Mouse (Mus musculus) stomach, embryonic 14.5 days (tissue): ENCODE results near the gene Robo3. TPM values are rescaled to one million over a fixed set of nuclear protein-coding genes. Genes with fewer than 3 reads are reported as not detected.

Experiments
- ATAC-seq: fragments of 200-750 bp; cut with Nextera tagmentation; 2 replicates; pipeline ENCODE4 v1.8.0; 2017; ENCODE audit warnings: low read depth, moderate TSS enrichment; ENCODE audit not compliant: insufficient number of reproducible peaks, insufficient read depth, low FRiP score
- H3K27ac ChIP-seq: fragments of 300-500 bp; sonication (generic); 2 replicates; pipeline ENCODE4 v1.5.1; 2014; ENCODE audit warnings: mild to moderate bottlenecking, low read length, moderate library complexity, mixed read lengths
- H3K27me3 ChIP-seq: fragments of 300-500 bp; sonication (generic); 2 replicates; pipeline ENCODE4 v1.6.1; 2014; ENCODE audit warnings: low read length, control low read depth, mixed read lengths; ENCODE audit not compliant: control insufficient read depth, insufficient read depth
- H3K36me3 ChIP-seq: fragments of 300-500 bp; sonication (generic); 2 replicates; pipeline ENCODE4 v1.6.1; 2014; ENCODE audit warnings: mild to moderate bottlenecking, control low read depth, low read length, moderate library complexity, mixed read lengths; ENCODE audit not compliant: control insufficient read depth, insufficient read depth
- H3K4me1 ChIP-seq: fragments of 300-500 bp; sonication (generic); 2 replicates; pipeline ENCODE4 v1.6.1; 2014; ENCODE audit warnings: low read length, control low read depth, mixed read lengths; ENCODE audit not compliant: control insufficient read depth, insufficient read depth
- H3K4me2 ChIP-seq: fragments of 300-500 bp; sonication (generic); replicated peaks from 2 replicates; pipeline ENCODE4 v1.6.1; 2014; ENCODE audit warnings: low read depth, low read length, control low read depth
- H3K4me3 ChIP-seq: fragments of 300-500 bp; sonication (generic); 2 replicates; pipeline ENCODE4 v1.5.1; 2014; ENCODE audit warnings: low read depth, low read length, control low read depth
- H3K9ac ChIP-seq: fragments of 300-500 bp; sonication (generic); replicated peaks from 2 replicates; pipeline ENCODE4 v1.6.1; 2014; ENCODE audit warnings: low read depth, mild to moderate bottlenecking, control low read depth, low read length, moderate library complexity, mixed read lengths
- H3K9me3 ChIP-seq: fragments of 300-500 bp; sonication (generic); 2 replicates; pipeline ENCODE4 v1.6.1; 2016; ENCODE audit warnings: low read depth, low read length, control low read depth; ENCODE audit not compliant: control insufficient read depth
- whole genome bisulfite sequencing: fragments of 180-500 bp; shearing (Covaris S2); extraction: QIAGEN DNeasy Blood & Tissue Kit; methylation state at CpG from one replicate; pipeline ENCODE4 v1.1.7; 2014; 5-methylcytosine and 5-hydroxymethylcytosine counted together
- polyA plus RNA-seq: library from polyadenylated mRNA; unstranded; fragments of >200 nt; fragmentation: Nextera tagmentation; extraction: Ambion mirVana; gene quantifications from 2 replicates; pipeline ENCODE4 v1.2.1, GENCODE M21; 2014

The Robo3 gene
- polyA plus RNA-seq, 1 experiment from 2014 or later: not detected

DNA sequence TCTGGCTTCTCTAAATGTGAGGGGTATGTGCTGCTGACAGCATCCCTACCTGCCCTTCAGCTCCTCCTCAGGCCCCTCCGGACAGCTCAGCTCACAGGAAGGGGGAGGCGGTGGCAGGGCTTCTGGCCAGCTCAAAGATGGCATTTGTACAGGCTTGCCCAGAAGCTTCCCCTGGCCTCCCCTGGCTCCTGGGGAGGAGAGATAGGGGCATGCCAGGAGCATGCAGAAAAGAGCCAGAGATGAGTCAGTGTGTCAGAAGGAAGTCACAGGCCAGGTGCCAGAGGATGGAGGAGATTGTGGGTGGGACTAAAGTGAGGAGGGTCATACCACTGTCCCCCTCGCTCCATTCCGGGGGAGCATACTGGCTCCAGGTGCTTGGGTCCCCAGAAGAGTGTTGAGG lies 14.3 kb downstream of the Robo3 start:
- H3K36me3 ChIP-seq: no peaks in the 10 kb centered on the region
- no peak overlapping the region for H3K4me2 ChIP-seq
- 72% methylated on average over 4 of the region's 4 CpGs for WGBS
- no peaks in the 10 kb centered on the region for H3K9me3 ChIP-seq
- no peak overlapping the region for H3K9ac ChIP-seq
- no peak for ATAC-seq
- H3K27ac ChIP-seq: no peak overlapping the region
- H3K4me3 ChIP-seq: no peak overlapping the region
- no peaks in the 10 kb centered on the region for H3K27me3 ChIP-seq
- H3K4me1 ChIP-seq: no peaks in the 10 kb centered on the region

DNA sequence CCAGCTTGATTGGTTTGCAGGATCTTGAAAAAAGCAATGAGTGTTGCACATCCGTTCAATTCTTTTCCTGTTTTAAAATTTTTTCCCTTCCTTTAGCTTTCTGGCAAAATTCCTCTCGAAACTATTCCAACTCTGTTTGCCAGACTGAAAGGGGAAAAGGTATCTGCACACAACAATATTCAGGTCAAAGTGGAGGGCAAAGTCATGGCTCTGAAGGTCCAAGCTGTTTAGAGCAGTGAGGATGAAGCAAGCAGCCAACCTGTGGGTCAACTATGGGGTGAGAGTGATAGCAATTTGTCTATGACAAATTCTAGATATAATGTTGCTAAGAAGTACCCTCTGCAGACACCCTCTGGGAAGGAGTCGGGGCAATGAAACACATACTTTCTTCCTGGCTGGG lies 18.4 kb downstream of the Robo3 start:
- WGBS: 78% methylated on average over 3 of the region's 3 CpGs
- H3K9ac ChIP-seq: no peak overlapping the region
- H3K4me3 ChIP-seq: no peak overlapping the region
- H3K4me1 ChIP-seq: no peaks in the 10 kb centered on the region
- no peak for ATAC-seq
- no peaks in the 10 kb centered on the region for H3K9me3 ChIP-seq
- H3K27ac ChIP-seq: no peak overlapping the region
- H3K36me3 ChIP-seq: no peaks in the 10 kb centered on the region
- no peaks in the 10 kb centered on the region for H3K27me3 ChIP-seq
- H3K4me2 ChIP-seq: no peak overlapping the region

DNA sequence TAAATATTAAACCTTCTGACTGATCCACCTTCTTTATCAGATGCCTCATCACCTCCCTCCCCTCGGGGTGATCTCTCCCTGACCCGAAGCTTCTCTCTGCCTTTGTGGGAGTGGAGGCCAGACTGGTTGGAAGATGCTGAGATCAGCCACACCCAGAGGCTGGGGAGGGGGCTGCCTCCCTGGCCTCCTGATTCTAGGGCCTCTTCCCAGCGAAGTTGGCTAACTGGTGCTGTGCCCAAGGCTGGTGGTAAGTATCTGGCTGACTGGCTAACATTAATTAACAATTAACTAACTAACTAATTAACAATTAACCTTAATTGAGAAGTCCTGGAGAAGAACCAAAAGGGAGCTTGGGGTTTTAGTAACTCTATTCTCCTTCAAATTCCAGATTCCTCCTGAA lies 20.1 kb downstream of the Robo3 start:
- 40% methylated on average over 3 of the region's 3 CpGs for WGBS
- no peak for ATAC-seq
- H3K36me3 ChIP-seq: no peaks in the 10 kb centered on the region
- H3K9ac ChIP-seq: no peak overlapping the region
- H3K4me2 ChIP-seq: no peak overlapping the region
- H3K27ac ChIP-seq: no peak overlapping the region
- H3K4me3 ChIP-seq: no peak overlapping the region
- no peaks in the 10 kb centered on the region for H3K4me1 ChIP-seq
- H3K9me3 ChIP-seq: no peaks in the 10 kb centered on the region
- no peaks in the 10 kb centered on the region for H3K27me3 ChIP-seq

DNA sequence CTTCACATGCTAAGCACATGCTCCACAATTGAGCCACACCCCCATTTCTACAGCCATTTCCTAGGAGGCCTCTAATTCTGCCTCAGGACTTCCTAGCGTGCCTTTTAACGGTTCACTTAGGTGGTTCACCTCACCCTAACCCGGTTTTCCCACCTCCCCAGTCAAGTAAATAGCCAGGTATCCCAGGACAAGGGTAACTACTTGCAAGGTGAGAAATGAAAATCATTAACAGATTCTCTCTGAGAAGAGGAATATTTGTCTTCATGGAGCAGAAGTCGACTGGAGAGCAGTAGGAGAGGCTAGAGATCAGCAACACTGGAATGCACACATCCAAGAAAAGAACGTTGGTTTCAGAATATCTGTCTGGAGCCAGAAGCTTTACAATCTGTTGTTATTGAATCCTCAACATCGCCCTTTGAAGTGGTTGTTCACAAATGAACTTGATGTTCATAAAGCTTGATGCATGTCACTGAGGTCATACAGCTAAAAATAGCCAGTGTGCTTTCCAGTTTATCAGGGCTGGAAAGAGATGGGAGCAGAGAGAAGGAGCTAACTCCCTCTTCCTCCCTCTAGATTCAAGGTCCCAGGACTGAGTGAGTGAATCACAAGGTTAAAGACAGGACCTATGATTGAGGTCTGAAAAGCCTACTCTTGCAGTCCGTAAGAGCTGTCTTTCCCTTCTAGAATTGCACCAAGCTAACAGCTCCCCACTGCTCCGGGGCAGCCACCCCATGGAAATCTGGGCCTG lies 23.2 kb downstream of the Robo3 start:
- Histone ChIP-seq H3K4me2 (no peak overlapping the region), H3K27ac (no peak overlapping the region), H3K27me3 (no peaks in the 10 kb centered on the region), H3K4me3 (no peak overlapping the region), H3K9me3 (no peaks in the 10 kb centered on the region), H3K9ac (no peak overlapping the region), H3K36me3 (no peaks in the 10 kb centered on the region), H3K4me1 (no peaks in the 10 kb centered on the region)
- 63% methylated on average over 8 of the region's 8 CpGs for WGBS
- no peak for ATAC-seq

DNA sequence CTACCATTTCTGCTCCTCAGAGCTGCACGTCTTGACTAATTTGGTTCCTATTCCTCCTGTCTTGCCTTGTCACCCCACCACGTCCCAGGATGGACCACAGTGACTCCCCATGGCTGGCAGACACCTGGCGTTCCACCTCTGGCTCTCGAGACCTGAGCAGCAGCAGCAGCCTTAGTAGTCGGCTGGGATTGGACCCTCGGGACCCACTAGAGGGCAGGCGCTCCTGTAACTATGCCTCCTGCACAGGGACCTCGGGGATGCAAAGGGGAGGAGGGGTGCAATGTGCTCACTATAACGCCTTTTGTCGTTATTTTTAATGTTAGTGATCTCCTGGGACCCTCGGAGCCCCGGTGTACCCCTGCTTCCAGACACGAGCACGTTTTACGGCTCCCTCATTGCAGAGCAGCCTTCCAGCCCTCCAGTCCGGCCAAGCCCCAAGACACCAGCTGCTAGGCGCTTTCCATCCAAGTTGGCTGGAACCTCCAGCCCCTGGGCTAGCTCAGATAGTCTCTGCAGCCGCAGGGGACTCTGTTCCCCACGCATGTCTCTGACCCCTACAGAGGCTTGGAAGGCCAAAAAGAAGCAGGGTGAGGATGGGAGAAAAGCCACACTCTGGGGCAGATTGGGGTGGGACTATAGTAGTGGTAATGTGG lies 25.1 kb downstream of the Robo3 start:
- Histone ChIP-seq H3K4me2 (no peak overlapping the region), H3K4me1 (no peaks in the 10 kb centered on the region), H3K27ac (no peak overlapping the region), H3K36me3 (no peaks in the 10 kb centered on the region), H3K9me3 (no peaks in the 10 kb centered on the region), H3K9ac (no peak overlapping the region), H3K4me3 (no peak overlapping the region), H3K27me3 (no peaks in the 10 kb centered on the region)
- no peak for ATAC-seq
- WGBS: 19% methylated on average over 19 of the region's 19 CpGs

DNA sequence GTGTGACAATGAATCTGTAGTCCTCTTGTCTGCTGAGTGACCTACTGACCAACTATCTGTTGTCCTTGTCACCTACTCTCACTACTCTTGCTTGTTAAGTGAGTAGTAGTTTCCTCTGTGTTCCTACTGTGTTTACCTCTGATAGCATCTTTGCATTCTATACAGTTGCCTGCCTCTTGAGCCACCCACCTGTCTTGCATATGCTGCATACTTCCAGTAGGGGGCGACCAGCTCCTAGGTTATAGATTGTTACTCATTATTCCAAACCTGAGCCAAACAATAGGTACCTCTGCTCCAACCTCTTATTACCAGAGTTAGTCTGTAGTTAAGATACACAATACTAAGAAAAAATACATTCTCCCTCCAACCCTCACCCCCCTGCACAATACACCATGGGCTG lies 26.7 kb downstream of the Robo3 start:
- H3K4me3 ChIP-seq: no peak overlapping the region
- 0 out of 2 replicates have a peak, but pooled peaks have one; percentile 31 for ATAC-seq
- 3% methylated on average over 1 of the region's 1 CpGs for WGBS
- no peak overlapping the region for H3K27ac ChIP-seq
- no peaks in the 10 kb centered on the region for H3K9me3 ChIP-seq
- H3K4me2 ChIP-seq: no peak overlapping the region
- no peak overlapping the region for H3K9ac ChIP-seq
- no peaks in the 10 kb centered on the region for H3K36me3 ChIP-seq
- H3K27me3 ChIP-seq: no peaks in the 10 kb centered on the region
- H3K4me1 ChIP-seq: no peaks in the 10 kb centered on the region

DNA sequence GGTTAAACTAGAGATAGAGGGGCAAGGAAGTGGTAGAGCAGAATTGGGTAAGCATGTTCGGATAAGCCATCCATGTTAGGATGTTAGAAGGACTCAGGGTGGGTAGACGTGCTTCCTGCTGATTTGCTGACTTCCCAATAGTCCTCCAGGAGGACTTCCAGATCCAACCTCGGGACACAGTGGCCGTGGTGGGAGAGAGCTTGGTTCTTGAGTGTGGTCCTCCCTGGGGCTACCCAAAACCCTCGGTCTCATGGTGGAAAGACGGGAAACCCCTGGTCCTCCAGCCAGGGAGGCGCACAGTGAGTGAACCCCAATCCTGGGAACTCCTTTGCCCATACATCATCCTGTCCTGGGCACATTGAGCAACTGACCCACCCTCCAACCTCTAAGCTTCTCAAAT lies 30.0 kb downstream of the Robo3 start:
- H3K27ac ChIP-seq: no peak overlapping the region
- H3K4me3 ChIP-seq: peak overlapping the region; percentile 5; the same call in 1 of the 2 replicates
- H3K9me3 ChIP-seq: no peaks in the 10 kb centered on the region
- H3K27me3 ChIP-seq: no peaks in the 10 kb centered on the region
- no peak for ATAC-seq
- WGBS: 80% methylated on average over 7 of the region's 7 CpGs
- no peak overlapping the region for H3K9ac ChIP-seq
- H3K4me2 ChIP-seq: peak overlapping the region; percentile 6; the same call in 1 of the 2 replicates
- no peaks in the 10 kb centered on the region for H3K4me1 ChIP-seq
- no peaks in the 10 kb centered on the region for H3K36me3 ChIP-seq

DNA sequence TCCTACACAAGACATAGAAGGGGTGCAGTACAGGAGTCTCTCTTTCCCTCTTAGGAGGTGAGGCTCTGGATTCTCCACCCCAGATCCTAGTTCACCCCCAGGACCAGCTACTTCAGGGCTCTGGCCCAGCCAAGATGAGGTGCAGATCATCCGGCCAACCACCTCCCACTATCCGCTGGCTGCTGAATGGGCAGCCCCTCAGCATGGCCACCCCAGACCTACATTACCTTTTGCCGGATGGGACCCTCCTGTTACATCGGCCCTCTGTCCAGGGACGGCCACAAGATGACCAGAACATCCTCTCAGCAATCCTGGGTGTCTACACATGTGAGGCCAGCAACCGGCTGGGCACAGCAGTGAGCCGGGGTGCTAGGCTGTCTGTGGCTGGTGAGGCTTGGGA lies 30.5 kb downstream of the Robo3 start:
- Histone ChIP-seq H3K4me3 (peak overlapping the region; percentile 5; the same call in 1 of the 2 replicates), H3K27ac (no peak overlapping the region), H3K9me3 (no peaks in the 10 kb centered on the region), H3K27me3 (no peaks in the 10 kb centered on the region), H3K4me1 (no peaks in the 10 kb centered on the region), H3K4me2 (no peak overlapping the region), H3K9ac (no peak overlapping the region), H3K36me3 (no peaks in the 10 kb centered on the region)
- no peak for ATAC-seq
- 81% methylated on average over 7 of the region's 7 CpGs for WGBS
